Mouse (Mus musculus): Measurements from ENCODE around the gene Fez1. TPM values are rescaled to one million over a fixed set of nuclear protein-coding genes. Genes with fewer than 3 reads are reported as not detected.

Fez1 gene
- polyA plus RNA-seq, 1 experiment = 32.8 TPM

- Histone ChIP-seq H3K4me1 (ENCODE audit: control insufficient read depth, insufficient read depth, low read length) (no peaks in the 10 kb centered on the region), H3K27ac (ENCODE audit: insufficient read depth, low read length) (no peak overlapping the region), H3K4me3 (ENCODE audit: insufficient read depth, low read length) (no peak overlapping the region)
- TF ChIP-seq CTCF (IDR thresholded peaks at IDR 0.05; ENCODE audit: borderline replicate concordance, insufficient read depth, low read length) = no peak
- TF ChIP-seq POLR2A (IDR thresholded peaks at IDR 0.05; ENCODE audit: low read depth, low read length) = no peak
Observed at GRCm38 (mm10) chr9:36883569-36883968, 61.9 kb downstream of the Fez1 start.

- no peaks in the 10 kb centered on the region for H3K4me1 ChIP-seq (ENCODE audit: control insufficient read depth, insufficient read depth, low read length)
- no peak overlapping the region for H3K27ac ChIP-seq (ENCODE audit: insufficient read depth, low read length)
- no peak overlapping the region for H3K4me3 ChIP-seq (ENCODE audit: insufficient read depth, low read length)
- TF ChIP-seq POLR2A (IDR thresholded peaks at IDR 0.05; ENCODE audit: low read depth, low read length) = no peak
Observed at GRCm38 (mm10) chr9:36885237-36885636, 63.6 kb downstream of the Fez1 start.

- Histone ChIP-seq H3K27ac (ENCODE audit: insufficient read depth, low read length) (no peak overlapping the region), H3K4me3 (ENCODE audit: insufficient read depth, low read length) (no peak overlapping the region), H3K4me1 (ENCODE audit: control insufficient read depth, insufficient read depth, low read length) (no peaks in the 10 kb centered on the region)
- peak; percentile 35; the same call in 1 of the 2 replicates for TF ChIP-seq CTCF (IDR thresholded peaks at IDR 0.05; ENCODE audit: borderline replicate concordance, insufficient read depth, low read length)
- TF ChIP-seq POLR2A (IDR thresholded peaks at IDR 0.05; ENCODE audit: low read depth, low read length) = no peak
Observed at GRCm38 (mm10) chr9:36890552-36890951, 68.9 kb downstream of the Fez1 start.

GRCm38 (mm10) chr9:36893413-36893990 lies 71.8 kb downstream of the Fez1 start:
- TF ChIP-seq POLR2A (IDR thresholded peaks at IDR 0.05; ENCODE audit: low read depth, low read length) = no peak
- TF ChIP-seq CTCF (IDR thresholded peaks at IDR 0.05; ENCODE audit: borderline replicate concordance, insufficient read depth, low read length) = no peak
- H3K4me3 ChIP-seq (ENCODE audit: insufficient read depth, low read length) = no peak overlapping the region
- no peaks in the 10 kb centered on the region for H3K4me1 ChIP-seq (ENCODE audit: control insufficient read depth, insufficient read depth, low read length)
- H3K27ac ChIP-seq (ENCODE audit: insufficient read depth, low read length) = no peak overlapping the region

- no peak overlapping the region for H3K27ac ChIP-seq (ENCODE audit: insufficient read depth, low read length)
- H3K4me3 ChIP-seq (ENCODE audit: insufficient read depth, low read length) = no peak overlapping the region
- peaks cover 4% of the 10 kb centered on the region; the same call in 1 of the 2 replicates for H3K4me1 ChIP-seq (ENCODE audit: control insufficient read depth, insufficient read depth, low read length)
- TF ChIP-seq POLR2A (IDR thresholded peaks at IDR 0.05; ENCODE audit: low read depth, low read length) (no peak), CTCF (IDR thresholded peaks at IDR 0.05; ENCODE audit: borderline replicate concordance, insufficient read depth, low read length) (no peak)
Observed at GRCm38 (mm10) chr9:36894242-36894641, 72.6 kb downstream of the Fez1 start.

GRCm38 (mm10) chr9:36895009-36895693 lies 73.5 kb downstream of the Fez1 start:
- TF ChIP-seq CTCF (IDR thresholded peaks at IDR 0.05; ENCODE audit: borderline replicate concordance, insufficient read depth, low read length) = peak; percentile 79
- TF ChIP-seq POLR2A (IDR thresholded peaks at IDR 0.05; ENCODE audit: low read depth, low read length) = no peak
- peaks cover 4% of the 10 kb centered on the region; the same call in 1 of the 2 replicates for H3K4me1 ChIP-seq (ENCODE audit: control insufficient read depth, insufficient read depth, low read length)
- no peak overlapping the region for H3K4me3 ChIP-seq (ENCODE audit: insufficient read depth, low read length)
- no peak overlapping the region for H3K27ac ChIP-seq (ENCODE audit: insufficient read depth, low read length)

- H3K4me3 ChIP-seq (ENCODE audit: insufficient read depth, low read length) = no peak overlapping the region
- H3K27ac ChIP-seq (ENCODE audit: insufficient read depth, low read length) = no peak overlapping the region
- peaks cover 4% of the 10 kb centered on the region; the same call in 1 of the 2 replicates for H3K4me1 ChIP-seq (ENCODE audit: control insufficient read depth, insufficient read depth, low read length)
- TF ChIP-seq POLR2A (IDR thresholded peaks at IDR 0.05; ENCODE audit: low read depth, low read length) (no peak), CTCF (IDR thresholded peaks at IDR 0.05; ENCODE audit: borderline replicate concordance, insufficient read depth, low read length) (no peak)
Observed at GRCm38 (mm10) chr9:36898560-36898959, 76.9 kb downstream of the Fez1 start.

GRCm38 (mm10) chr9:36900464-36900863 lies 78.8 kb downstream of the Fez1 start:
- H3K4me1 ChIP-seq (ENCODE audit: control insufficient read depth, insufficient read depth, low read length) = peaks cover 4% of the 10 kb centered on the region; the same call in 1 of the 2 replicates
- no peak overlapping the region for H3K27ac ChIP-seq (ENCODE audit: insufficient read depth, low read length)
- TF ChIP-seq CTCF (IDR thresholded peaks at IDR 0.05; ENCODE audit: borderline replicate concordance, insufficient read depth, low read length) (no peak), POLR2A (IDR thresholded peaks at IDR 0.05; ENCODE audit: low read depth, low read length) (no peak)

GRCm38 (mm10) chr9:36905452-36905851 lies 83.8 kb downstream of the Fez1 start:
- H3K4me1 ChIP-seq (ENCODE audit: control insufficient read depth, insufficient read depth, low read length) = no peaks in the 10 kb centered on the region
- TF ChIP-seq POLR2A (IDR thresholded peaks at IDR 0.05; ENCODE audit: low read depth, low read length) (no peak), CTCF (IDR thresholded peaks at IDR 0.05; ENCODE audit: borderline replicate concordance, insufficient read depth, low read length) (no peak)
- no peak overlapping the region for H3K27ac ChIP-seq (ENCODE audit: insufficient read depth, low read length)
- no peak overlapping the region for H3K4me3 ChIP-seq (ENCODE audit: insufficient read depth, low read length)

More at GRCm38 (mm10) chr9:36900464-36900863, 78.8 kb downstream of the Fez1 start:
- H3K4me3 ChIP-seq (ENCODE audit: insufficient read depth, low read length) = no peak overlapping the region

- TF ChIP-seq POLR2A (IDR thresholded peaks at IDR 0.05; ENCODE audit: low read depth, low read length) = no peak
- TF ChIP-seq CTCF (IDR thresholded peaks at IDR 0.05; ENCODE audit: borderline replicate concordance, insufficient read depth, low read length) = peak; percentile 84
- no peak overlapping the region for H3K4me3 ChIP-seq (ENCODE audit: insufficient read depth, low read length)
- no peak overlapping the region for H3K27ac ChIP-seq (ENCODE audit: insufficient read depth, low read length)
Observed at GRCm38 (mm10) chr9:36916362-36916761, 94.7 kb downstream of the Fez1 start.

More at GRCm38 (mm10) chr9:36916362-36916761, 94.7 kb downstream of the Fez1 start:
- no peaks in the 10 kb centered on the region for H3K4me1 ChIP-seq (ENCODE audit: control insufficient read depth, insufficient read depth, low read length)
